Mouse (Mus musculus): ENCODE results near the gene Nlrc5.

Gene Nlrc5

GRCm38 (mm10) chr8:94528245-94528644 is 94.1 kb downstream of the Nlrc5 start:
- peak; percentile 27 for DNase-seq (ENCODE audit: low read depth, low spot score)

DNA sequence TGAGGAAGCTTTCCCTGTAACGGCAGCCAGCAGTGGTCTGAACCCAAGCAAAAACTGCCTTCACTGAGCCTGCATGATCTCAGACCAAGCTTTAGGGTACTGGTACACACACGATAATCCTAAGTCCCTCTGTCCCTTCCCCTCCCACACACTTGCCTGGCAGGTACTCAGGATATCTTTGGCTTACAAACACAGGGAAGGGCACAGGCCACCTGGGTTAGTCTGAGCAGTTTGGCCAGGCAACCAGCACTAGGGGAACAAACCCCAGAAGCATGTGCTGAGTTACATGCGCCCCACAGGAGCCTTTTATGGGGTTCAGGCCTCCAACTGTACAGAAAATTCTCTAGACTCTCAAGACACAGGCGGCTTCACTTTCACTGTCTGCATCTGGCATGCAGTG is 95.7 kb downstream of the Nlrc5 start:
- no peak for DNase-seq (ENCODE audit: low read depth, low spot score)

DNA sequence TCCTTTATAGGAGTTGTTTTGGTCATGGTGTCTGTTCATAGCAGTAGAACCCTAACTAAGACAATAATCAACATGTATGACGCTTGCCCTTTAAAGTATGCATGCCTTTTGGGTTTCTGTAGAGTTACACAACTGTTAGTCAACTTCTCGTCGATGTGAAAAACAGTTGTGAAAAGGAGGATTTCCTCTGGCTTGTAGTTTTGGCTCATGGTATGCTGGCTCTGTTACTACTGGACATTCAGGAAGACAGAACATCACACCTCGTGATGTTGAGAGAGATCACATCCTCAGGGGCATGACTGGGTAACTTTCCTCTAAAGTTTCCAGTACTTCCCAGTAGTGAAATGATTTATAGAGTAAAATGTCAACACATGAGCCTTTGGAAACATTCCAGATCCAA is 96.5 kb downstream of the Nlrc5 start:
- no peak for DNase-seq (ENCODE audit: low read depth, low spot score)

GRCm38 (mm10) chr8:94532000-94532399 is 97.8 kb downstream of the Nlrc5 start:
- no peak for DNase-seq (ENCODE audit: low read depth, low spot score)

DNA sequence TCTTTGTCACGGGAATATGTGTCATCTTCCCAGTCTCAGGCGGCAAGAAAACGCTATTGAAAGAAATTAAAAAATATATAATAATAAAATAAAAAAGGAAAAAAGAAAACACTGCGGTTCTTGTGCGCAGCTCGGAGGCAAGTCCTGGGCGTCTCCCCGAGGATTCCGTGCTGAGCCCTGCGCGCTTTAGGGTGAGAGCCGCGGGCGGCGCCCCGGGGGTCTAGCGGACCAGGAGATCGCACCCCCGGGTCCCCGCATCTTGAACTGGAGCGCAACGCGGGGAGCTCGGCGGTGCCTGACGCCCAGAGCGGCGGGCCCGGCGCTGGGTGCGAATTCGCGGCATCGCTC is 98.3 kb downstream of the Nlrc5 start:
- DNase-seq (ENCODE audit: low read depth, low spot score) = no peak

DNA sequence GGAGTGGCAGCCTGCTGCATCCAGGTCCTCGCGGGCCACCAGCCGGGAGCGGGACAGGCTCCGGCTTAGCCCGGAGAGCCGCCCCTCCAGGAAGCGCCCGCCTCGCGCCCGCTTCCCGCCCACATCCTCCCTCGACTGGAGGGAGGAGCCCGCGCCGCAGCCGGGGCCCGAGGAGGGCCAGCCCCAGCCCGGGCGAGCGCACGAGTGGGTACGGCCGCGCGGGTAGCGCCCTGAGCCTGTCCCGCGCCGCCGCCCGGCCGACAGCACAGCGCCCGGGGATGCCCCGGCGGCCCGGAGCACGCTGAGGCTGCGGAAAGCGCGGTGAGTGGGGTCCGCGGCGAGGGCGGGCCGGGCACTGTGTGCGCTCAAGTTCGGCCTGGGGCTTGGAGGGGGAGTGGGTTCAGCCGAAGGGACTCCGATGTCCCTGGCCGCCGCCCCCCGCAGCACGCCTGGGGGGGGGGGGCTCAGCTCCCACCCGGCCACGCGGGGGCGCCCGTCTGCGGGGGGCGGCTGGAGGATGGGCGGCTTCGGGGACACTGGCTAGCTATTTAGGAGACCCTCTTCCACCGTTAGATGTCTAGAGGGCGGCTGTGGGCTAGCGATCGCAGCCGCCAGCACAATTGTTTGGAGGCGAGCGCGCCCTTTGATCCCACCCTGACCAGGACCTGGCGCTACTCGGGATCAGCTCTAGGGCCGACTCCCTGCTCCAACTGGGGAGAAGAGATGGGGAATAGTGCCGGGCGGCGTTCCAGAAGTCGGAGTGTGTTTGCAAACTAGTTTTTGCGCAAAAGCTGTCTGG is 98.9 kb downstream of the Nlrc5 start, which contains the start of gene Cpne2:
TSS of gene Cpne2 (plus strand) at position 118 of the 799 bp plus-strand sequence.
- peak; percentile 79 for DNase-seq (ENCODE audit: low read depth, low spot score)

DNA sequence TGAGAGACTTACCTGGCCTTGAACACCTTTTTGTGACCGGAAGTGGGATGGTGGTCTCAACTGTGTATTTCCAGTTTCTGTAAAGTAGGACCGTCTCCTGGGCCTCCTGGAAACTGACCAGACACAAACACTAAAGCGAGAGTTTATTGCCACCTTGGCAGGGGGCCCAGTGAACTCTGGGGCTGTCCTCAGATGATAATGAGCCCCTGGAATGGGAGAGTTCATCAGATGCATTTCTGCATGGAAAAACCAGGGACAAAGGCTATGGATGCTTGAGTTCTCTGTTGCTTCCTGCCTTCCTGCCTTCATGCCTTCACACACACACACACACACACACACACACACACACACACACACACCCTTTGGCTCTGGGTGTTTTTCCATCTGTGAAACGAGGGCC is 100.5 kb downstream of the Nlrc5 start:
- no peak for DNase-seq (ENCODE audit: low read depth, low spot score)

DNA sequence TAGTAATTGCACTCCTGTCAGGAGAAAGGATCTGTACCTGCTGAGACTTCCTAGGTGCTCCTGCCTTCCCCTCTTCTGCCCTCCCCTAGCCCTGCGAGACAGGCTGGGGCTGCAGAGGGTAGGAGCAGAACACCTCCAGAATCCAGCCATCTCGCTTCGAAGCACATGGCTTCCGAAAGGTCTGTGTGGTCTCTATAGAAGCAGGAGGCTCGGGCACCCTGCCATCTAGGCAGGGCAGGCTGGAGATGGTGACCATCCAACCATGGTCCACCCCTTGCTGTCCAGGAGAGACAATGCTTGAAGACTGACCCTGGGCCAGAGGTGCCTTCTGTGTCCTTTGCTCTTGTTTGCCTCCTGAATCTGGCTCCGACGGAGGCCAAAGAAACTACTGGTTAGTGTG is 101.5 kb downstream of the Nlrc5 start:
- DNase-seq (ENCODE audit: low read depth, low spot score) = no peak

- DNase-seq (ENCODE audit: low read depth, low spot score) = no peak
Observed at GRCm38 (mm10) chr8:94537456-94537855, 103.3 kb downstream of the Nlrc5 start.

GRCm38 (mm10) chr8:94540025-94540424 is 105.9 kb downstream of the Nlrc5 start:
- DNase-seq (ENCODE audit: low read depth, low spot score) = no peak

GRCm38 (mm10) chr8:94540889-94541795 is 107.0 kb downstream of the Nlrc5 start:
- DNase-seq (ENCODE audit: low read depth, low spot score) = no peak

DNA sequence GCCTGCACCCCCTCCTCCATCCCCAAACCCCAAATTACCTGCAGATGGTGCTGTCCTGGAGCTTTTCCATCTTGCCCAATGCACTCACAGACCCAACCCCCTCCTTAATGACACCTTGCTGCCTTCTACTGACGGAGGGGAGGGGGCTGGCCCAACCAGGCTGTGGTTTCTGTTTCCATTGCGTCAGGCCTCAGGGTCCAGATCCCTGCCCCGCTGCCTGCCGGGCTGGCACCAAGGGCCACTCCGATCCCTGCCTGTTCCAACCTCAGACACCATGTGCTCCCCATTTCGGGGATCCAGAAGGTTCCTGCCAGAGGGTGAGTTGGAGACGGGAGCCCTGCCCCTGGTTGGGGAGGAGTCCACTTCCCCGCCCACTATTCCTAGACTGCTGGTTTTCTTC is 109.8 kb downstream of the Nlrc5 start:
- no peak for DNase-seq (ENCODE audit: low read depth, low spot score)

DNA sequence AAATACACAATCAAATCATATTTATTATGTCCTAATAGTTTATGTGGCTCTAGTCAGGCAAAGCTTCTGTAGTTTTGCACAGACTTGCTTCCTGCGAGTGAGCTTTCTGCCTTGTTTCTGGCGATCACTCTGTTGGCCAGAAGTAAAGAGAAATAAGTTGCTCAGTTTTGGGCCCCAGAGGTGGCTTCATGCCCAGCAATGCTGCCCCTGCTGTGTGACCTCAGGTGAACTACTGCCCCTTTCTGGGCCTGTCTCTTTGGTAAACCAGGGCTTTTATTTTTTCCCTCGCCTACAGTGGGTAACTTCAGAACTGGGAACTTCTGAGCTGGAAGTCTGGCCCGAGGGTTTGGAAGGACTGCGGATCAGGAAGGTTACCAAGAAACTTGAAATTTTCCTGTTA is 114.9 kb downstream of the Nlrc5 start:
- no peak for DNase-seq (ENCODE audit: low read depth, low spot score)

DNA sequence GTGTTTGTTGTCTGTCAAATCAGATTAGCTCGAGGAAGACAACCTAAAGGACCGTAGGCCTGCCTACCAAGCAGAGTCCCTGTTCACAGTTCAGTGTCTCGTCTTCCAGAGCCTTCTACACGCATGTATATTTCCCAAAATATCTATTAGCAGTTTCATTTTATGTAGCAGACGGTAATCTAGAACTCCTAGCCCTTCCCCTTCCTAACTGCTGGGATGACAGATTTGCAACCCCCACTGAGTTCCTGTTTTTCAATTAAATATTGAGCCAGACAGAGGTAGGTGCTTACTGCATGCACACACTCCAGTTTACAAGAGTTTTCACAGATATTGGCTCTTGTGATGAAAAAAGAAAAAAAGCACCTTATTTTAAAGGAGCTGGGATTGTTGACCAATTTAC is 115.3 kb downstream of the Nlrc5 start:
- no peak for DNase-seq (ENCODE audit: low read depth, low spot score)

- no peak for DNase-seq (ENCODE audit: low read depth, low spot score)
Observed at GRCm38 (mm10) chr8:94549998-94550397, 115.8 kb downstream of the Nlrc5 start.

- no peak for DNase-seq (ENCODE audit: low read depth, low spot score)
Observed at GRCm38 (mm10) chr8:94551471-94552422, 117.6 kb downstream of the Nlrc5 start.

DNA sequence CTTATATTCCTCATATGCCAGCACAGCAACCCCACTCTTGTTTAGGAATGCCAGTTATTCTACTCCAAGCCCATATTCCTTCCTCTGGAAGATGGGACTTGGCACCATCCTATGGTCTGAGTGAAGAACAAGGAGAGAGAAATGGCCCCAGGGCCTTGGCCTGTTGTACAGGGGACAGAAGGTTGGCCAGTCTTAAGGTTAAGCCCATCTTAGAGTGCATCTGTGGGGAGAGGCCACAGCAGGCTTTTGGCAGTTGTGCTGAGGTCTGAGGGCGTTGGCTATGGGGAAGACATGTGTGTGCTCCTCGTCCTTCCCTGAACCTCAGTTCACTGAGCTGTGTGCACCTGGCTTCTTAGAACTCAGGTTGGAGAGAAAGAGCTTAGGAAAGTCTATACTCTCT is 118.5 kb downstream of the Nlrc5 start:
- DNase-seq (ENCODE audit: low read depth, low spot score) = no peak

DNA sequence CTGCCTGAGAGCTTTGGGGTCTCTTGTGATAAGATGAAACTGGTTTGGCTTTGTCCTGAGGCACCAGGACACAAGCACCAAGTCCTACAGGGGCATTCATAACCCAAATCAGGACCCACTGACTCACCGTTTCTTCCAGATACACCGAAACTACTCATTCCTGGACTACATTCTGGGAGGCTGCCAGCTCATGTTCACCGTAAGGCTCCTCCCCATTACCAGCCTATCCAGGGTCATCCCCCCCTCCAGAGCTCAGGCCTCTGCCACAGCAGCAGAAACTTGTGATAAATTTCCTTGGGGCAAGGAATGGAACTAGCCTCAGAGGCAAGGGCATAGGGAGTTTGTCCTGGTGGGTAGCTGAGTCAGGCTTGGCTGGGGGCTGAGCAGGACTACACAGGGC is 123.1 kb downstream of the Nlrc5 start:
- no peak for DNase-seq (ENCODE audit: low read depth, low spot score)

DNA sequence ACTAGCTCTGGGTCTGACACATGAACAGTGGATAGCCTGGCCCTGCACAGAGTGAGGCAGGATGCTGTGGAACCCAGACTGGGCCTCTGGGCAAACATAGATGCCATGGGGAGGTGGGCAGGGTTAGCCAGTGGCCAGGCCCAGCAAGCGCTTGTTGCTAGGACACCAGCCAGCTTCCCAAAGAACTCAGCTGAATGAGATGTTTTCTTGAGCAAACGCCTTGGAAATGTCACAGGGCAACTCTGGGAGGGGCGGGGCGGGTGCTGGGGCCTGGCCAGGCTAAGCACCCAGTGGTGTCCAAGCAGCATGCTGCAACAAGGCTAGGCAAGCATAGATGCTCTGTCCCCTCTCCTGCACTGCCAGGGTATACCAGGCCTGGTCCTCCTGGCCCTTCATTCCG is 127.1 kb downstream of the Nlrc5 start:
- no peak for DNase-seq (ENCODE audit: low read depth, low spot score)

DNA sequence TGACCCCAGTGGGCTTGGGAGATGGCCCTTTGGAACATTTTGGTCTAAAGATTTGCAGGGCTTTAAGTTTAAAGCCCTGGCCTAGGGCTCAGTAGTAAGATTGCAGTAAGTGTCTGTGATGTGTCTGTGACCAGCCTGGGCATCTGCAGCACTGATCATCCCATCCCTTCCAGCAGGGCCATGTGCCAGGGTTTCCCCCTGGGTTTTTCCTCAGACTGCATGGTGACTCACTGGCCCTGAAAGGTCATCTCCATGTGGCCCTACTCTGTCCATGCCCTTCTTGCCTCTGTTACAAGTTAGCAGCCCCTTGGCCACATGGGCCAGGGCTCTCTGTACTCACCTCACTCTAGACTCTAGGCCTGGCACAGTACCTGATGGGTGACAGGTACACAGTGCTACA is 130.3 kb downstream of the Nlrc5 start:
- DNase-seq (ENCODE audit: low read depth, low spot score) = no peak

DNA sequence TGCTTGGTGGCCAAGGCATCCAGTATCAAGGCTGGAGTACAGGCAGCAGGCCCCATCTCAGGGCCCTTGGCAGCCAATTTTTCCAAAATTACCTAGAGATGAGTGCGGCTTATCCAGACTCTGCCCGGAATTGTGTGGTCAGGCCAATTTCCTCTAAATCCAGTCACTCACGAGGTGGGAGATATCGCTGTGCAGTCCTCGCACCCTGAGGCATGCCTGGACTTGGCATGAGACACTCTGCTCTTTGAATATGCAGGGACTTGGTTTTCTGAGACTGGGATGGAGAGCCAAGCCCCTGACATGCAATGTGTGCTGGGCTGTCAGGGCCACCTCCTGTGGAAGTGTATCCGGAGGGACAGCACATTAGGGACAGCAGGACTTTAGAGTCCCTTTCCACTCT is 131.9 kb downstream of the Nlrc5 start:
- no peak for DNase-seq (ENCODE audit: low read depth, low spot score)
